Mouse (Mus musculus) E14TG2a.4 (cell line): ENCODE data around the gene Ceacam19.

ENCODE experiments used
- CTCF ChIP-seq: conservative IDR thresholded peaks from 2 replicates; pipeline ENCODE4 v1.5.1; 2014; ENCODE audit warnings: low read length
- NANOG ChIP-seq: IDR thresholded peaks from 2 replicates; pipeline ENCODE4 v1.6.1; 2014; ENCODE audit warnings: borderline replicate concordance, low read length, mixed read lengths

GRCm38 (mm10) chr7:19928486-19928885 lies 40.7 kb upstream of the Ceacam19 start:
- TF ChIP-seq CTCF (no peak), NANOG (no peak)
